Comparison of ENCODE assay signal across 8 mouse cellular contexts in the genomic region with DNA sequence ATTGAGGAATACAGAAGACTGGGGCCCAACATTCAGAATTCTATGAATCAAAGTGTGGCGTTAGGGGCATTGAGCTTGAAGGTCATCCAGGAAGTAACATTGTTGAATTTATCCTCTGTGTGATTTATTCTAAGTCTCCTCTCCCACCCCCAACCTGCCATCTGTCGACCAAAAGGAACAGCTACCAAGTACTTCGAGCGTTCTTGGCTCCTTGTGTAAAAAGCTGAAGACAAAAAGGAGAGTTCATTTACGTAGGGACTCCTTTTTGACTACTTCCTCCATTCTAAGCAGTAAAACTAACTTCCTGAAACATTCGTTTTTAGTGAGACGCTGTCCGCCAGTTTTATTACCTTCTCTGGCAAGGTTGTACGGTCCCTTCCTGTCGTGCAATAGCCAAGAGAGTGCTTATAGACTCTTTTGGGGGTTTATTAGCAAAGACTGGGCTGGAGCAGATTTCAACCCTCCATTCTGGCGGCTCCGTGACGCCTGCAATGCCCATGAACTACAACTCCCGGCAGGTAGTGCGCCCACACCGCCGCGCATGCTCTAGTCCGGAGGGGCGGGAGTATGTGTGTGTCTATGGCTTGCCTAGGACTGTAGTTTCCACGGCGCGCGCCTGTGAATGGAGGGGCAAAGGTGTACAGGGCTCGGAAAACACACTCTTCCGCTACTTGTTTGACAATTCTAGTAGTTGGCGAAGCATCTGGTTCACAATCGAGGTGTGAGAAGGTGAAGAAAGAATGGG. TPM values are rescaled to one million over a fixed set of nuclear protein-coding genes. Genes with fewer than 3 reads are reported as not detected.
DNase-seq lines count a peak whose midpoint lies in the region; ATAC-seq and TF ChIP-seq lines count a peak whose summit lies in the region.

No protein-coding gene starts in this region.

- peak; percentile 98 for DNase-seq in brain, embryonic 14.5 days (ENCODE audit: low read depth)
- DNase-seq in kidney, postnatal 0 days (ENCODE audit: low spot score): peak; percentile 97
- DNase-seq in liver, embryonic 11.5 days (ENCODE audit: low spot score): peak; percentile 90
- DNase-seq in naive thymus-derived CD4-positive, alpha-beta T cell, adult 2 months (ENCODE audit: low read depth): peak; percentile 96

- H3ac ChIP-seq in C2C12 (ENCODE audit: control insufficient read depth, insufficient read length, low read depth): peak overlapping the region; percentile 71

- peak; percentile 95 for ATAC-seq in heart, embryonic 12.5 days (ENCODE audit: insufficient number of reproducible peaks, low FRiP score)
- peak; percentile 93 for ATAC-seq in kidney, postnatal 0 days (replicated peaks; ENCODE audit: low FRiP score, low read depth)
- peak; percentile 93 for ATAC-seq in liver, embryonic 11.5 days (replicated peaks; ENCODE audit: low FRiP score)
- ATAC-seq in stomach, embryonic 14.5 days (ENCODE audit: insufficient number of reproducible peaks, insufficient read depth, low FRiP score, low read depth): peak; percentile 93

- no peak for TF ChIP-seq CTCF in C2C12 (IDR thresholded peaks at IDR 0.05; ENCODE audit: control insufficient read depth, insufficient read depth, insufficient read length)
- no peak for TF ChIP-seq CTCF in brain, embryonic 14.5 days (IDR thresholded peaks at IDR 0.05; ENCODE audit: borderline replicate concordance, extremely low read depth, insufficient read depth, insufficient read length)
- no peak; the same call in 1 of the 2 replicates for TF ChIP-seq CTCF in kidney, postnatal 0 days (IDR thresholded peaks at IDR 0.05; ENCODE audit: low read depth)

- no peaks in the 10 kb centered on the region for H3K27me3 ChIP-seq in C2C12 (ENCODE audit: control insufficient read depth, insufficient read depth, insufficient read length)
- H3K27me3 ChIP-seq in erythroblast, embryonic 14.5 days (ENCODE audit: control insufficient read depth): no peaks in the 10 kb centered on the region
- H3K27me3 ChIP-seq in heart, embryonic 12.5 days (replicated peaks): no peaks in the 10 kb centered on the region
- no peaks in the 10 kb centered on the region for H3K27me3 ChIP-seq in kidney, postnatal 0 days (ENCODE audit: insufficient read depth, low read length)
- no peaks in the 10 kb centered on the region for H3K27me3 ChIP-seq in liver, embryonic 11.5 days (replicated peaks; ENCODE audit: control insufficient read depth, insufficient read depth, low read length)
- H3K27me3 ChIP-seq in stomach, embryonic 14.5 days (ENCODE audit: control insufficient read depth, insufficient read depth, low read length): no peaks in the 10 kb centered on the region

- H3K9me3 ChIP-seq in erythroblast, embryonic 14.5 days (ENCODE audit: control insufficient read depth, low read length): no peaks in the 10 kb centered on the region
- no peaks in the 10 kb centered on the region for H3K9me3 ChIP-seq in heart, embryonic 12.5 days (replicated peaks)
- H3K9me3 ChIP-seq in kidney, postnatal 0 days (replicated peaks; ENCODE audit: low read length): no peaks in the 10 kb centered on the region
- H3K9me3 ChIP-seq in liver, embryonic 11.5 days (ENCODE audit: control insufficient read depth, low read length): no peaks in the 10 kb centered on the region
- no peaks in the 10 kb centered on the region for H3K9me3 ChIP-seq in stomach, embryonic 14.5 days (ENCODE audit: control insufficient read depth, low read depth, low read length)

- H3K36me3 ChIP-seq in C2C12 (ENCODE audit: control insufficient read depth, insufficient read depth): peaks cover 20% of the 10 kb centered on the region
- H3K36me3 ChIP-seq in erythroblast, embryonic 14.5 days (ENCODE audit: control insufficient read depth): peaks cover 30% of the 10 kb centered on the region
- H3K36me3 ChIP-seq in heart, embryonic 12.5 days: peaks cover 23% of the 10 kb centered on the region
- H3K36me3 ChIP-seq in kidney, postnatal 0 days (ENCODE audit: insufficient read depth, low read length): no peaks in the 10 kb centered on the region; the same call in 1 of the 2 replicates
- H3K36me3 ChIP-seq in liver, embryonic 11.5 days (ENCODE audit: control insufficient read depth, insufficient read depth, low read length): peaks cover 5% of the 10 kb centered on the region; the same call in 1 of the 2 replicates
- H3K36me3 ChIP-seq in stomach, embryonic 14.5 days (ENCODE audit: control insufficient read depth, insufficient read depth, low read length): peaks cover 9% of the 10 kb centered on the region

- H3K4me2 ChIP-seq in heart, embryonic 12.5 days: peak overlapping the region; percentile 80
- H3K4me2 ChIP-seq in kidney, postnatal 0 days (ENCODE audit: low read length): peak overlapping the region; percentile 87
- H3K4me2 ChIP-seq in liver, embryonic 11.5 days: peak overlapping the region; percentile 83
- H3K4me2 ChIP-seq in stomach, embryonic 14.5 days (replicated peaks; ENCODE audit: low read depth, low read length): peak overlapping the region; percentile 86

- H3K4me3 ChIP-seq in C2C12 (ENCODE audit: insufficient read depth, poor library complexity, severe bottlenecking): peak overlapping the region; percentile 70
- H3K4me3 ChIP-seq in erythroblast, embryonic 14.5 days (replicated peaks): peak overlapping the region; percentile 67
- peak overlapping the region; percentile 79 for H3K4me3 ChIP-seq in heart, embryonic 12.5 days
- H3K4me3 ChIP-seq in kidney, postnatal 0 days (replicated peaks; ENCODE audit: low read depth, low read length): peak overlapping the region; percentile 85
- H3K4me3 ChIP-seq in liver, embryonic 11.5 days (ENCODE audit: low read depth, low read length): peak overlapping the region; percentile 83
- H3K4me3 ChIP-seq in stomach, embryonic 14.5 days (ENCODE audit: low read depth, low read length): peak overlapping the region; percentile 85

- H3K27ac ChIP-seq in heart, embryonic 12.5 days (ENCODE audit: poor library complexity, severe bottlenecking): peak overlapping the region; percentile 98
- peak overlapping the region; percentile 97 for H3K27ac ChIP-seq in kidney, postnatal 0 days
- peak overlapping the region; percentile 93 for H3K27ac ChIP-seq in liver, embryonic 11.5 days (ENCODE audit: low read depth, low read length)
- peak overlapping the region; percentile 95 for H3K27ac ChIP-seq in stomach, embryonic 14.5 days (ENCODE audit: low read length)

- H3K4me1 ChIP-seq in erythroblast, embryonic 14.5 days (ENCODE audit: control insufficient read depth): peaks cover 38% of the 10 kb centered on the region
- H3K4me1 ChIP-seq in heart, embryonic 12.5 days (replicated peaks): 0 out of 2 replicates have a peak, but pooled peaks cover 2% of the 10 kb centered on the region
- no peaks in the 10 kb centered on the region for H3K4me1 ChIP-seq in kidney, postnatal 0 days (replicated peaks; ENCODE audit: insufficient read depth, low read length)
- peaks cover 8% of the 10 kb centered on the region; the same call in 1 of the 2 replicates for H3K4me1 ChIP-seq in liver, embryonic 11.5 days (replicated peaks; ENCODE audit: control insufficient read depth, insufficient read depth, low read length)
- peaks cover 13% of the 10 kb centered on the region; the same call in 1 of the 2 replicates for H3K4me1 ChIP-seq in stomach, embryonic 14.5 days (ENCODE audit: control insufficient read depth, insufficient read depth, low read length)

- H3K79me2 ChIP-seq in C2C12 (ENCODE audit: control insufficient read depth, insufficient read depth): peaks cover 59% of the 10 kb centered on the region

- under 1% methylated on average over 28 of the region's 28 CpGs for WGBS in heart, embryonic 12.5 days
- under 1% methylated on average over 28 of the region's 28 CpGs for WGBS in kidney, postnatal 0 days
- under 1% methylated on average over 28 of the region's 28 CpGs for WGBS in liver, embryonic 11.5 days
- under 1% methylated on average over 28 of the region's 28 CpGs for WGBS in stomach, embryonic 14.5 days

- H3K79me3 ChIP-seq in C2C12 (ENCODE audit: low read depth): peaks cover 43% of the 10 kb centered on the region

- H3K9ac ChIP-seq in heart, embryonic 12.5 days: peak overlapping the region; percentile 87
- peak overlapping the region; percentile 80 for H3K9ac ChIP-seq in kidney, postnatal 0 days (ENCODE audit: low read depth, low read length)
- H3K9ac ChIP-seq in liver, embryonic 11.5 days (ENCODE audit: low read depth, low read length): peak overlapping the region; percentile 81
- H3K9ac ChIP-seq in stomach, embryonic 14.5 days (replicated peaks; ENCODE audit: low read depth, low read length): peak overlapping the region; percentile 82

- peak; percentile 66; the same call in 1 of the 2 replicates for TF ChIP-seq POLR2A in brain, embryonic 14.5 days (IDR thresholded peaks at IDR 0.05; ENCODE audit: borderline replicate concordance, extremely low read depth, insufficient read depth, insufficient read length, poor library complexity, severe bottlenecking)

RNA-seq across cellular contexts. Expression of a gene that starts 0.7 kb away (rescaled TPM):
- 13.0 TPM for polyA plus RNA-seq in C2C12 (2012; fragmentation: generic; extraction: Trizol)
- polyA plus RNA-seq in brain, embryonic 14.5 days (2012; rRNA removed): 34.5 and 35.9 TPM in 2 replicates
- 0.84 and 1.0 TPM in 2 replicates for polyA plus RNA-seq in erythroblast, embryonic 14.5 days (2012)
- 31.2 and 32.9 TPM in 2 replicates for polyA plus RNA-seq in heart, embryonic 12.5 days (2016; fragmentation: Nextera tagmentation; extraction: Ambion mirVana)
- polyA plus RNA-seq in kidney, postnatal 0 days (2015; fragmentation: Nextera tagmentation; extraction: Ambion mirVana): 44.8 and 46.1 TPM in 2 replicates
- 33.7 and 35.4 TPM in 2 replicates for polyA plus RNA-seq in liver, embryonic 11.5 days (2014; fragmentation: Nextera tagmentation; extraction: Ambion mirVana)
- polyA plus RNA-seq in stomach, embryonic 14.5 days (2014; fragmentation: Nextera tagmentation; extraction: Ambion mirVana): 49.2 and 52.2 TPM in 2 replicates

RNA-seq across cellular contexts. Expression of a gene that starts 1.0 kb away (rescaled TPM):
- 11.8 TPM for polyA plus RNA-seq in C2C12 (2012; fragmentation: generic; extraction: Trizol)
- polyA plus RNA-seq in brain, embryonic 14.5 days (2012; rRNA removed): 11.4 and 11.9 TPM in 2 replicates
- 0.23 and 0.27 TPM in 2 replicates for polyA plus RNA-seq in erythroblast, embryonic 14.5 days (2012)
- 23.3 and 26.3 TPM in 2 replicates for polyA plus RNA-seq in heart, embryonic 12.5 days (2016; fragmentation: Nextera tagmentation; extraction: Ambion mirVana)
- 27.3 and 27.5 TPM in 2 replicates for polyA plus RNA-seq in kidney, postnatal 0 days (2015; fragmentation: Nextera tagmentation; extraction: Ambion mirVana)
- polyA plus RNA-seq in liver, embryonic 11.5 days (2014; fragmentation: Nextera tagmentation; extraction: Ambion mirVana): 51.5 and 55.5 TPM in 2 replicates
- polyA plus RNA-seq in stomach, embryonic 14.5 days (2014; fragmentation: Nextera tagmentation; extraction: Ambion mirVana): 22.1 and 23.5 TPM in 2 replicates

RNA-seq across cellular contexts. Expression of a gene that starts 39.7 kb away (rescaled TPM):
- polyA plus RNA-seq in C2C12 (2012; fragmentation: generic; extraction: Trizol): 0.20 TPM
- 4.1 and 5.0 TPM in 2 replicates for polyA plus RNA-seq in brain, embryonic 14.5 days (2012; rRNA removed)
- polyA plus RNA-seq in erythroblast, embryonic 14.5 days (2012): 0.05 TPM in 1 of 2 replicates, not detected in the other
- 3.1 and 3.4 TPM in 2 replicates for polyA plus RNA-seq in heart, embryonic 12.5 days (2016; fragmentation: Nextera tagmentation; extraction: Ambion mirVana)
- polyA plus RNA-seq in kidney, postnatal 0 days (2015; fragmentation: Nextera tagmentation; extraction: Ambion mirVana): 5.9 and 7.9 TPM in 2 replicates
- polyA plus RNA-seq in liver, embryonic 11.5 days (2014; fragmentation: Nextera tagmentation; extraction: Ambion mirVana): 2.1 and 4.4 TPM in 2 replicates
- 3.8 and 4.7 TPM in 2 replicates for polyA plus RNA-seq in stomach, embryonic 14.5 days (2014; fragmentation: Nextera tagmentation; extraction: Ambion mirVana)

RNA-seq across cellular contexts. Expression of a gene that starts 49.4 kb away (rescaled TPM):
- polyA plus RNA-seq in C2C12 (2012; fragmentation: generic; extraction: Trizol): 5.0 TPM
- polyA plus RNA-seq in brain, embryonic 14.5 days (2012; rRNA removed): 6.9 and 7.0 TPM in 2 replicates
- polyA plus RNA-seq in erythroblast, embryonic 14.5 days (2012): 0.17 and 0.31 TPM in 2 replicates
- polyA plus RNA-seq in heart, embryonic 12.5 days (2016; fragmentation: Nextera tagmentation; extraction: Ambion mirVana): 17.8 and 18.7 TPM in 2 replicates
- polyA plus RNA-seq in kidney, postnatal 0 days (2015; fragmentation: Nextera tagmentation; extraction: Ambion mirVana): 15.5 and 16.2 TPM in 2 replicates
- polyA plus RNA-seq in liver, embryonic 11.5 days (2014; fragmentation: Nextera tagmentation; extraction: Ambion mirVana): 8.5 and 9.6 TPM in 2 replicates
- polyA plus RNA-seq in stomach, embryonic 14.5 days (2014; fragmentation: Nextera tagmentation; extraction: Ambion mirVana): 4.5 and 4.6 TPM in 2 replicates

Comparison
In these comparisons a context has a peak if more than half of its experiments do, and no peak if none do; other contexts are left out.
1. Peak in every context shown above with its lines: DNase-seq, ATAC-seq, H3K4me3 ChIP-seq and H3K27ac ChIP-seq.